In genomic region chr9:49385301-49385700, GRCm38 (mm10) we compare ENCODE assay signal across 33 mouse cellular contexts. TPM values are rescaled to one million over a fixed set of nuclear protein-coding genes. Genes with fewer than 3 reads are reported as not detected.
DNase-seq lines count a peak whose midpoint lies in the region; ATAC-seq and TF ChIP-seq lines count a peak whose summit lies in the region.
"Had no signal": no experiment of that assay in that cellular context is flagged by ENCODE, and none has a peak within 500 bp of the region (broad histone marks: within the 10 kb centered on the region; RNA-seq: fewer than 3 reads in every experiment).

No protein-coding gene starts in this region.

- H3K9ac ChIP-seq in kidney, embryonic 14.5 days (ENCODE audit: low read depth, low read length): no peak overlapping the region
- H3K9ac ChIP-seq in heart, adult 2 months (ENCODE audit: low read depth, low read length): peak overlapping the region; percentile 5; the same call in 1 of the 2 replicates
- no peak overlapping the region for H3K9ac ChIP-seq in heart, embryonic 12.5 days
- no peak overlapping the region for H3K9ac ChIP-seq in forebrain, embryonic 14.5 days (ENCODE audit: low read length)
- H3K9ac ChIP-seq: intestine, embryonic 15.5 days; limb, embryonic 12.5 days; liver, postnatal 0 days; midbrain, embryonic 12.5 days had no signal

- ATAC-seq in kidney, embryonic 14.5 days (ENCODE audit: low FRiP score, low TSS enrichment): no peak
- ATAC-seq in heart, embryonic 12.5 days (ENCODE audit: insufficient number of reproducible peaks, low FRiP score): no peak
- no peak for ATAC-seq in forebrain, embryonic 14.5 days
- ATAC-seq: activated CD4-positive, CD25-positive, alpha-beta regulatory T cell, adult 4 months; hindbrain, embryonic 16.5 days; intestine, embryonic 15.5 days; liver, postnatal 0 days had no signal

- peak; percentile 2 for DNase-seq in kidney, postnatal 14 days
- DNase-seq in heart, adult 2 months: peak in 1 of 2 experiments; percentile 34
- DNase-seq in heart, postnatal 10 days: peak; percentile 58 to 60
- DNase-seq in cerebellum, postnatal 10 days: no peak
- DNase-seq in frontal cortex, postnatal 14 days (ENCODE audit: low spot score in 2 of 2): no peak
- DNase-seq in forebrain, embryonic 14.5 days (ENCODE audit: low spot score): no peak
- DNase-seq: cerebellum, adult 11 months; cerebellum, adult 9-11 months; gastrocnemius, postnatal 36 days; kidney, adult 9 months; kidney, postnatal 4 days; liver, postnatal 0 days; lung, postnatal 14 days; right cerebral cortex, postnatal 14 days; thymus, postnatal 14 days had no signal

- no peak for TF ChIP-seq EP300 in heart, adult 2 months (IDR thresholded peaks at IDR 0.05; ENCODE audit: insufficient read depth, low read depth, low read length)

- H3K27ac ChIP-seq in kidney, embryonic 14.5 days (ENCODE audit: low read depth, low read length): no peak overlapping the region
- H3K27ac ChIP-seq in heart, adult 2 months: peak overlapping the region; percentile 86
- H3K27ac ChIP-seq in heart, embryonic 12.5 days (ENCODE audit: poor library complexity, severe bottlenecking): peak overlapping the region; percentile 66
- H3K27ac ChIP-seq in forebrain, embryonic 14.5 days (ENCODE audit: low read depth, low read length): no peak overlapping the region
- H3K27ac ChIP-seq: embryonic facial prominence, embryonic 10.5 days; hindbrain, embryonic 10.5 days; intestine, embryonic 15.5 days; limb, embryonic 12.5 days; midbrain, embryonic 12.5 days; stomach, postnatal 0 days had no signal

- no peak overlapping the region for H3K4me3 ChIP-seq in kidney, embryonic 14.5 days (ENCODE audit: low read length)
- H3K4me3 ChIP-seq in heart, adult 2 months: no peak overlapping the region
- no peak overlapping the region for H3K4me3 ChIP-seq in heart, embryonic 12.5 days
- no peak overlapping the region for H3K4me3 ChIP-seq in forebrain, embryonic 14.5 days (ENCODE audit: low read depth, low read length)
- H3K4me3 ChIP-seq: embryonic facial prominence, embryonic 10.5 days; hindbrain, embryonic 10.5 days; intestine, embryonic 15.5 days; limb, embryonic 12.5 days; midbrain, embryonic 12.5 days had no signal

- no peak for TF ChIP-seq POLR2A in heart, adult 2 months (IDR thresholded peaks at IDR 0.05; ENCODE audit: insufficient read depth, low read depth, low read length)

- no peaks in the 10 kb centered on the region for H3K79me2 ChIP-seq in heart, adult 2 months (replicated peaks; ENCODE audit: control insufficient read depth, insufficient read depth, low read length)

- no peaks in the 10 kb centered on the region for H3K9me3 ChIP-seq in kidney, embryonic 14.5 days (ENCODE audit: control insufficient read depth, low read length)
- H3K9me3 ChIP-seq in heart, embryonic 12.5 days (replicated peaks): no peaks in the 10 kb centered on the region
- H3K9me3 ChIP-seq in forebrain, embryonic 14.5 days (replicated peaks; ENCODE audit: control insufficient read depth, low read length): no peaks in the 10 kb centered on the region
- H3K9me3 ChIP-seq: embryonic facial prominence, embryonic 10.5 days; hindbrain, embryonic 10.5 days; intestine, embryonic 15.5 days; limb, embryonic 12.5 days; midbrain, embryonic 12.5 days had no signal

- WGBS in kidney, embryonic 14.5 days: 44% methylated on average over 7 of the region's 7 CpGs
- WGBS in heart, adult 2 months: 5% methylated on average over 7 of the region's 7 CpGs
- 7% methylated on average over 7 of the region's 7 CpGs for WGBS in heart, embryonic 12.5 days
- WGBS in forebrain, embryonic 14.5 days: 67% methylated on average over 7 of the region's 7 CpGs

- intact Hi-C loops in heart, adult 2 months (cut with DNase I): loop anchor here (5.0 kb wide), 2 partner anchors 97 to 138 kb away; no protein-coding TSS in a partner anchor
- intact Hi-C loops in heart, postnatal 10 days (cut with DNase I): loop anchor here (5.0 kb wide), 1 partner anchor 102 kb away; the partner anchor contains the start of gene Ttc12

- no peak overlapping the region for H3K4me2 ChIP-seq in kidney, embryonic 14.5 days (replicated peaks; ENCODE audit: low read depth, low read length)
- peak overlapping the region; percentile 32 for H3K4me2 ChIP-seq in heart, embryonic 12.5 days
- H3K4me2 ChIP-seq in forebrain, embryonic 14.5 days (ENCODE audit: low read length): no peak overlapping the region
- H3K4me2 ChIP-seq: intestine, embryonic 15.5 days; limb, embryonic 12.5 days; liver, embryonic 11.5 days; midbrain, embryonic 12.5 days had no signal

- H3K4me1 ChIP-seq in kidney, embryonic 14.5 days (ENCODE audit: control insufficient read depth, insufficient read depth, low read length): no peaks in the 10 kb centered on the region
- peaks cover 1% of the 10 kb centered on the region for H3K4me1 ChIP-seq in heart, adult 2 months (ENCODE audit: control insufficient read depth, insufficient read depth, low read length)
- peaks cover 10% of the 10 kb centered on the region for H3K4me1 ChIP-seq in heart, embryonic 12.5 days (replicated peaks)
- H3K4me1 ChIP-seq in forebrain, embryonic 14.5 days (ENCODE audit: control insufficient read depth, insufficient read depth, low read length): 0 out of 2 replicates have a peak, but pooled peaks cover 3% of the 10 kb centered on the region
- H3K4me1 ChIP-seq: intestine, embryonic 15.5 days had no signal

- H3K36me3 ChIP-seq in kidney, embryonic 14.5 days (ENCODE audit: control insufficient read depth, insufficient read depth, low read length): no peaks in the 10 kb centered on the region
- H3K36me3 ChIP-seq in heart, adult 2 months (ENCODE audit: control insufficient read depth, insufficient read depth, low read length): no peaks in the 10 kb centered on the region
- H3K36me3 ChIP-seq in heart, embryonic 12.5 days: no peaks in the 10 kb centered on the region
- no peaks in the 10 kb centered on the region for H3K36me3 ChIP-seq in forebrain, embryonic 14.5 days (ENCODE audit: control insufficient read depth, insufficient read depth, low read length)
- H3K36me3 ChIP-seq: embryonic facial prominence, embryonic 10.5 days; hindbrain, embryonic 10.5 days; intestine, embryonic 15.5 days; limb, embryonic 12.5 days; midbrain, embryonic 12.5 days had no signal

- H3K27me3 ChIP-seq in kidney, embryonic 14.5 days (ENCODE audit: control insufficient read depth, insufficient read depth, low read length): no peaks in the 10 kb centered on the region
- no peaks in the 10 kb centered on the region for H3K27me3 ChIP-seq in heart, adult 2 months (ENCODE audit: control insufficient read depth, insufficient read depth, low read length)
- no peaks in the 10 kb centered on the region; the same call in 1 of the 2 replicates for H3K27me3 ChIP-seq in heart, embryonic 12.5 days (replicated peaks)
- no peaks in the 10 kb centered on the region for H3K27me3 ChIP-seq in forebrain, embryonic 14.5 days (replicated peaks; ENCODE audit: control insufficient read depth, insufficient read depth, low read length)
- H3K27me3 ChIP-seq: intestine, embryonic 15.5 days had no signal

- TF ChIP-seq CTCF in heart, adult 2 months (IDR thresholded peaks at IDR 0.05): no peak

RNA-seq across cellular contexts. Expression of gene Ankk1, which starts 41.5 kb away (rescaled TPM):
- polyA plus RNA-seq in kidney, embryonic 14.5 days (2014; fragmentation: Nextera tagmentation; extraction: Ambion mirVana): not detected in 2 replicates
- total RNA-seq in heart, adult 2 months (2021): not detected
- not detected in 2 replicates for polyA plus RNA-seq in heart, adult 2 months (2012; rRNA removed)
- not detected in 2 replicates for polyA plus RNA-seq in heart, embryonic 12.5 days (2016; fragmentation: Nextera tagmentation; extraction: Ambion mirVana)
- total RNA-seq in heart, postnatal 10 days (2021): not detected
- polyA plus RNA-seq in forebrain, embryonic 14.5 days (2014; fragmentation: Nextera tagmentation; extraction: Ambion mirVana): 0.14 TPM in 1 of 2 replicates, not detected in the other
- total RNA-seq: adrenal gland, postnatal 36 days; gastrocnemius, postnatal 36 days; left cerebral cortex, postnatal 14 days; megakaryocyte progenitor cell, adult 5-6 weeks had no signal
- polyA plus RNA-seq: activated CD4-positive, CD25-positive, alpha-beta regulatory T cell, adult 4 months; C2C12; cortical plate, adult 2 months; embryonic facial prominence, embryonic 10.5 days; forebrain, embryonic 16.5 days; hindbrain, embryonic 10.5 days; hindbrain, embryonic 16.5 days; intestine, embryonic 15.5 days; limb, embryonic 12.5 days; liver, embryonic 11.5 days; liver, postnatal 0 days; midbrain, embryonic 12.5 days; neural tube, embryonic 11.5 days had no signal

RNA-seq across cellular contexts. Expression of gene Drd2, which starts 44.9 kb away (rescaled TPM):
- polyA plus RNA-seq in kidney, embryonic 14.5 days (2014; fragmentation: Nextera tagmentation; extraction: Ambion mirVana): not detected in 2 replicates
- total RNA-seq in heart, adult 2 months (2021): 1 to 10 TPM in 1 of 2 experiments, under 1 TPM in 1; 0.78 to 1.0 TPM
- polyA plus RNA-seq in heart, adult 2 months (2012; rRNA removed): 5.1 and 8.8 TPM in 2 replicates
- not detected in 2 replicates for polyA plus RNA-seq in heart, embryonic 12.5 days (2016; fragmentation: Nextera tagmentation; extraction: Ambion mirVana)
- total RNA-seq in heart, postnatal 10 days (2021): 1 to 10 TPM in 1 of 2 experiments, under 1 TPM in 1; 0.91 to 1.2 TPM
- 1.3 and 1.4 TPM in 2 replicates for polyA plus RNA-seq in forebrain, embryonic 14.5 days (2014; fragmentation: Nextera tagmentation; extraction: Ambion mirVana)
- total RNA-seq: gastrocnemius, postnatal 36 days; megakaryocyte progenitor cell, adult 5-6 weeks had no signal
- polyA plus RNA-seq: activated CD4-positive, CD25-positive, alpha-beta regulatory T cell, adult 4 months; limb, embryonic 12.5 days; liver, embryonic 11.5 days; liver, postnatal 0 days; stomach, postnatal 0 days had no signal

Comparison
In these comparisons a context has a peak if more than half of its experiments do, and no peak if none do; other contexts are left out.
1. DNase-seq: peak in kidney, postnatal 14 days (single experiment) and heart, postnatal 10 days (2 of 2); none in cerebellum, postnatal 10 days (0 of 2), frontal cortex, postnatal 14 days (0 of 2) and forebrain, embryonic 14.5 days (single experiment).
2. H3K27ac ChIP-seq: peak in heart, adult 2 months (single experiment) and heart, embryonic 12.5 days (single experiment); none in kidney, embryonic 14.5 days (single experiment) and forebrain, embryonic 14.5 days (single experiment).